Mouse (Mus musculus): ENCODE measurements around the gene Slc4a7.

Gene Slc4a7

GRCm38 (mm10) chr14:14701710-14702329 is at the start of gene Slc4a7:
TSS of gene Slc4a7 (plus strand) at chr14:14702279.
- peak in 1 of 2 experiments; percentile 3 for DNase-seq

GRCm38 (mm10) chr14:14670597-14670996 is 31.5 kb upstream of the Slc4a7 start:
- DNase-seq, result no peak

GRCm38 (mm10) chr14:14681611-14682010 is 20.5 kb upstream of the Slc4a7 start:
- DNase-seq, result no peak

- no peak for DNase-seq
Observed at GRCm38 (mm10) chr14:14684771-14685170, 17.3 kb upstream of the Slc4a7 start.

GRCm38 (mm10) chr14:14686101-14686551 is 16.0 kb upstream of the Slc4a7 start:
- DNase-seq, result peak; percentile 24 to 37

- no peak for DNase-seq
Observed at GRCm38 (mm10) chr14:14687258-14687890, 14.7 kb upstream of the Slc4a7 start.

- DNase-seq, result peak; percentile 97 to 98
Observed at GRCm38 (mm10) chr14:14702399-14703345, 593 bp downstream of the Slc4a7 start.

- DNase-seq, result peak; percentile 75 to 81
Observed at GRCm38 (mm10) chr14:14703346-14703871, 1.3 kb downstream of the Slc4a7 start.

- no peak for DNase-seq
Observed at GRCm38 (mm10) chr14:14704651-14705050, 2.6 kb downstream of the Slc4a7 start.

- no peak for DNase-seq
Observed at GRCm38 (mm10) chr14:14705126-14705525, 3.0 kb downstream of the Slc4a7 start.

GRCm38 (mm10) chr14:14706381-14706780 is 4.3 kb downstream of the Slc4a7 start:
- no peak for DNase-seq

GRCm38 (mm10) chr14:14707061-14707460 is 5.0 kb downstream of the Slc4a7 start:
- no peak for DNase-seq

- no peak for DNase-seq
Observed at GRCm38 (mm10) chr14:14709021-14709420, 6.9 kb downstream of the Slc4a7 start.

- DNase-seq, result peak; percentile 30 to 33
Observed at GRCm38 (mm10) chr14:14714130-14714529, 12.1 kb downstream of the Slc4a7 start.

GRCm38 (mm10) chr14:14715794-14716193 is 13.7 kb downstream of the Slc4a7 start:
- no peak for DNase-seq

GRCm38 (mm10) chr14:14716843-14717242 is 14.8 kb downstream of the Slc4a7 start:
- DNase-seq, result no peak

GRCm38 (mm10) chr14:14718556-14718955 is 16.5 kb downstream of the Slc4a7 start:
- no peak for DNase-seq

- DNase-seq, result no peak
Observed at GRCm38 (mm10) chr14:14781169-14781568, 79.1 kb downstream of the Slc4a7 start.

GRCm38 (mm10) chr14:14784223-14784622 is 82.1 kb downstream of the Slc4a7 start:
- DNase-seq, result no peak

GRCm38 (mm10) chr14:14786979-14787378 is 84.9 kb downstream of the Slc4a7 start:
- no peak for DNase-seq

- no peak for DNase-seq
Observed at GRCm38 (mm10) chr14:14789840-14790470, 87.9 kb downstream of the Slc4a7 start.

GRCm38 (mm10) chr14:14799861-14800260 is 97.8 kb downstream of the Slc4a7 start:
- DNase-seq, result no peak

- no peak for DNase-seq
Observed at GRCm38 (mm10) chr14:14800332-14800731, 98.3 kb downstream of the Slc4a7 start.
